Mouse (Mus musculus): Measurements from ENCODE around the gene Cnih4. TPM values are rescaled to one million over a fixed set of nuclear protein-coding genes. Genes with fewer than 3 reads are reported as not detected.

Cnih4 gene
- polyA plus RNA-seq, 1 experiment from 2014 or later, result 128 TPM

DNA sequence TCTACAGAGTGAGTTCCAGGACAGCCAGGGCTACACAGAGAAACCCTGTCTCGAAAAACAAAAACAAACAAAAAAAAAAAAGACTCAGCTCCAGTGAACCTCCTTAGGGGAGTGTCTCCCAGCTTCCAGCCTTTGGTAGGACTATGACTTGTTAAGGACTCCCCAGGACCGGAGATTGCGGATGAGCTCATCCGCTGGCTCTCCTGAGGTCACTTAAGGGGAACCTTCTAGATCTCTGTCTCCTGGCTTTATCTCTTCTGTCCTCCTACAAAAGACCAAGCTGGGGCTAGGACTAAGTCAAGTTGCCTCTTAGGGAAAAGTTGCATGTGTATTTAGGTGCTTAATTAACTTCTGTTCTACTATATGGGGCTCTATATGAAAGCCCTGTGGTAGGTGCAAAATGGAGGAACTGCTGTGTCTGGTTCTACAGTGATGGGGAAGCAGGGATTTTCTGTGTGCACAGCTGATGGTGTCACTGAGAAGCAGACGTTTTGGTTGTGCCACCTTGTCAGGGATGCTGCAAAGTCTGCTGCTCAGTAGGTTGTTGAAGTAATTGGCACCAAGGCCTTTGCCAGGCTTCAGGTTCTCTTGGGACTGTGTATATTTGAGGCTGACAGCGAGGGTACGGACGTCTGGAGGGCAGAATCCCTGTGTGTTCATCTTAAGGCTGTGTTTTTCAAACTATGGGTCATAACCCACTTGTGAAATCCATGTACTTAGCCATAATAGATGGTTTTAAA, 70.0 kb downstream of the Cnih4 start:
- ATAC-seq (ENCODE audit: insufficient number of reproducible peaks, insufficient read depth, low FRiP score, low read depth), result no peak
- no peaks in the 10 kb centered on the region for H3K36me3 ChIP-seq (ENCODE audit: control insufficient read depth, insufficient read depth, low read length)
- no peak overlapping the region for H3K4me2 ChIP-seq (replicated peaks; ENCODE audit: low read depth, low read length)
- H3K9ac ChIP-seq (replicated peaks; ENCODE audit: low read depth, low read length), result no peak overlapping the region
- H3K4me1 ChIP-seq (ENCODE audit: control insufficient read depth, insufficient read depth, low read length), result peaks cover 16% of the 10 kb centered on the region; the same call in 1 of the 2 replicates
- no peaks in the 10 kb centered on the region for H3K27me3 ChIP-seq (ENCODE audit: control insufficient read depth, insufficient read depth, low read length)
- no peak overlapping the region for H3K27ac ChIP-seq (ENCODE audit: low read length)
- WGBS, result 86% methylated on average over 8 of the region's 8 CpGs
- H3K4me3 ChIP-seq (ENCODE audit: low read depth, low read length), result no peak overlapping the region
- no peaks in the 10 kb centered on the region for H3K9me3 ChIP-seq (ENCODE audit: control insufficient read depth, low read depth, low read length)

DNA sequence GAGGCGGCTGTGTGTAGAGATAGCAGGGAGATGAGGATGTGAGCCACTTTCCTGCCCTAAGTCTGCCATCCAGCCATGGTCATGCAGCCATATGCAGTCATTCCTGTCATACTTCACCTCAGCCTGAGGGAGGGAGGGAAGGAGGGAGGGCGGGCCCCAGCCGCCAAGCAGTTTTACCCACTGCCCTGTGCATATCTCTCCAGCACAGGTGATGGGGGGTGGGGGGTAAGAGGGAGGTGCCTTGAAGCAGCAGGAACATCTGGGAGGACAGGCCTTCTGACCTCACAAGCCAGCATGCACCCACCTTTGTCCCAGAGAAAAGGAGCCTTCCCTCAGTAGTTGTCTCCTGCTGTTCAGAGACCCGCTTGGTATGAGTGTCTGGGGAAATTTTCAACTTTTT, 71.8 kb downstream of the Cnih4 start:
- H3K4me1 ChIP-seq (ENCODE audit: control insufficient read depth, insufficient read depth, low read length), result peaks cover 9% of the 10 kb centered on the region; the same call in 1 of the 2 replicates
- ATAC-seq (ENCODE audit: insufficient number of reproducible peaks, insufficient read depth, low FRiP score, low read depth), result peak; percentile 62; the same call in 1 of the 2 replicates
- 75% methylated on average over 4 of the region's 4 CpGs for WGBS
- H3K4me3 ChIP-seq (ENCODE audit: low read depth, low read length), result no peak overlapping the region
- no peaks in the 10 kb centered on the region for H3K27me3 ChIP-seq (ENCODE audit: control insufficient read depth, insufficient read depth, low read length)
- H3K36me3 ChIP-seq (ENCODE audit: control insufficient read depth, insufficient read depth, low read length), result no peaks in the 10 kb centered on the region
- H3K27ac ChIP-seq (ENCODE audit: low read length), result no peak overlapping the region
- H3K9ac ChIP-seq (replicated peaks; ENCODE audit: low read depth, low read length), result no peak overlapping the region
- H3K4me2 ChIP-seq (replicated peaks; ENCODE audit: low read depth, low read length), result no peak overlapping the region
- no peaks in the 10 kb centered on the region for H3K9me3 ChIP-seq (ENCODE audit: control insufficient read depth, low read depth, low read length)

Other genes starting within 250 kb of the Cnih4 start
- gene Pycr2, start 240.4 kb upstream of the Cnih4 start, polyA plus RNA-seq (2014; fragmentation: Nextera tagmentation; extraction: Ambion mirVana), result 86.0 and 92.3 TPM in 2 replicates
- gene Lefty1, start 209.7 kb upstream of the Cnih4 start, polyA plus RNA-seq (2014; fragmentation: Nextera tagmentation; extraction: Ambion mirVana), result 1.8 and 3.6 TPM in 2 replicates
- gene Tmem63a, start 202.3 kb upstream of the Cnih4 start, polyA plus RNA-seq (2014; fragmentation: Nextera tagmentation; extraction: Ambion mirVana), result 14.8 and 17.9 TPM in 2 replicates
- 6.4 and 8.4 TPM in 2 replicates for gene Ephx1, start 123.8 kb upstream of the Cnih4 start, polyA plus RNA-seq (2014; fragmentation: Nextera tagmentation; extraction: Ambion mirVana)
- not detected in 2 replicates for gene 9130409I23Rik, start 93.5 kb upstream of the Cnih4 start, polyA plus RNA-seq (2014; fragmentation: Nextera tagmentation; extraction: Ambion mirVana)
- 42.9 and 45.0 TPM in 2 replicates for gene Nvl, start 489 bp upstream of the Cnih4 start, polyA plus RNA-seq (2014; fragmentation: Nextera tagmentation; extraction: Ambion mirVana)
- gene Wdr26, start 67.3 kb downstream of the Cnih4 start, polyA plus RNA-seq (2014; fragmentation: Nextera tagmentation; extraction: Ambion mirVana), result 54.7 and 56.7 TPM in 2 replicates
- gene Cnih3, start 207.9 kb downstream of the Cnih4 start, polyA plus RNA-seq (2014; fragmentation: Nextera tagmentation; extraction: Ambion mirVana), result 0.39 and 0.97 TPM in 2 replicates

Measured in stomach, embryonic 14.5 days (tissue).